Mouse (Mus musculus): ENCODE results near the gene Nbea. TPM values are rescaled to one million over a fixed set of nuclear protein-coding genes. Genes with fewer than 3 reads are reported as not detected.

The Nbea gene
- polyA plus RNA-seq, 1 experiment = 3.2 TPM

DNA sequence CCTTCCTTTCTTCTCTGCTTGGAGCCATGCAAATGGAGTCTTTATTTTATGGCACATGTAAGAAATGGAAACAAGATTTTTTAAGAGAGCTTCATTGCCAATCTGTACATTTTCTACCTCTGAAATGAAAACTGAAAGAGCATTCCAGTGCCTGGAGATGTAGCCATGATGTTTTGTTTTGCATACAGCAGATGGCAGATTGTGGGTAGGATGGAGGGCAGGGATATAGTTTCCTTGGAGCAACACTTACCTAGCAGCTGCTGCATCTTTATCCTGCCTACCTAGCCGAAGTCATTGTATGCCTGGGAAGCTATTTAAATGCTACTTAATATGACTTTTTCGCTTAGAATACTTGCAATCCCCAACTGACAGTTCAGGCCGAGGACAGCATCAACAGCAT, 518.8 kb downstream of the Nbea start:
- H3K4me3 ChIP-seq (ENCODE audit: insufficient read depth, poor library complexity, severe bottlenecking) = no peak overlapping the region
- no peak overlapping the region for H3ac ChIP-seq (ENCODE audit: control insufficient read depth, insufficient read length, low read depth)
- TF ChIP-seq MYOD1 (IDR thresholded peaks at IDR 0.05; ENCODE audit: control insufficient read depth, insufficient read length, low read depth) = no peak
- TF ChIP-seq MYOG (IDR thresholded peaks at IDR 0.05; ENCODE audit: control insufficient read depth, extremely low read depth, insufficient read length) = no peak
- no peak for TF ChIP-seq MAX (IDR thresholded peaks at IDR 0.05)
- TF ChIP-seq USF1 (IDR thresholded peaks at IDR 0.05; ENCODE audit: low read depth) = no peak
- TF ChIP-seq CTCF (IDR thresholded peaks at IDR 0.05; ENCODE audit: control insufficient read depth, insufficient read depth, insufficient read length) = no peak
- no peak for TF ChIP-seq FOSL1 (IDR thresholded peaks at IDR 0.05; ENCODE audit: insufficient read depth, low read length, poor library complexity, severe bottlenecking)
- TF ChIP-seq CEBPB (IDR thresholded peaks at IDR 0.05; ENCODE audit: low read depth) = no peak
- H3K36me3 ChIP-seq (ENCODE audit: control insufficient read depth, insufficient read depth) = no peaks in the 10 kb centered on the region
- no peaks in the 10 kb centered on the region for H3K79me2 ChIP-seq (ENCODE audit: control insufficient read depth, insufficient read depth)
- H3K79me3 ChIP-seq (ENCODE audit: low read depth) = no peaks in the 10 kb centered on the region
- H3K27me3 ChIP-seq (ENCODE audit: control insufficient read depth, insufficient read depth, insufficient read length) = no peaks in the 10 kb centered on the region

DNA sequence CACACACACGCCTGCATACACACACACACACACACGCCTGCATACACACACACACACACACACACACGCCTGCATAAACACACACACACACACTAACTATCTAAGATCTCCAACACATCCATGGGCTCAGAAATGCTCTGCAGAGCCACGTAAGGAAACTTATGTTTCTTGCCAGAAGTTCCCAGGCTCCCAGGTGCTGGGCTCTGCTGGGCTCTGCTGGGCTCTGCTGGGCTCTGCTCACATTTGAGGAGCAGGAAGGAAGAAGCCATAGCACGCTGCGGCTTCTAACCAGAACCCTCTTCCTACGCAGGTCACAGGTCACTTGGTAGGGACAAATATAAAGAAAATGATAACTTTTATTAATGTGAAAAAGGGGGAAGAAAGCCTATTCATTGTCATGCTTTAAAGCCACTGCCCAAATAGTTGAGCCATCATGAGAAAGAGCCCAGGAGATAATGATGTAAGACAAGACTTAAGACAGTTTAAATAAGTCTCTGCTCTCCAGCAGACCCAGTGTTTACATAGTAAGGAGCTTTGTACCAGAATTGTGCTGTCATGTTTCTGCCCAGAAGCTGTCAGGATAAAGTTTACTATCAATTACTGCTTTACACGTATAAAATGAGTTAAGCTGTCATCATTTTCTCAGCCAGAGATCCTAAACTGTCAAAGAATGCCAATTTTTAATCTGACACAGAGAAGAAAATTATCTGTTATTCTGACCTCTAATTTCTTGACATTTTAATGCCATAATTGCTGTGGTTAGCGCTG, 521.6 kb downstream of the Nbea start:
- Histone ChIP-seq H3K36me3 (ENCODE audit: control insufficient read depth, insufficient read depth) (no peaks in the 10 kb centered on the region), H3K4me3 (ENCODE audit: insufficient read depth, poor library complexity, severe bottlenecking) (no peak overlapping the region), H3K27me3 (ENCODE audit: control insufficient read depth, insufficient read depth, insufficient read length) (no peaks in the 10 kb centered on the region), H3K79me2 (ENCODE audit: control insufficient read depth, insufficient read depth) (no peaks in the 10 kb centered on the region), H3ac (ENCODE audit: control insufficient read depth, insufficient read length, low read depth) (no peak overlapping the region), H3K79me3 (ENCODE audit: low read depth) (no peaks in the 10 kb centered on the region)
- TF ChIP-seq FOSL1 (IDR thresholded peaks at IDR 0.05; ENCODE audit: insufficient read depth, low read length, poor library complexity, severe bottlenecking) (no peak), CTCF (IDR thresholded peaks at IDR 0.05; ENCODE audit: control insufficient read depth, insufficient read depth, insufficient read length) (no peak), MAX (IDR thresholded peaks at IDR 0.05) (no peak), USF1 (IDR thresholded peaks at IDR 0.05; ENCODE audit: low read depth) (no peak), MYOD1 (IDR thresholded peaks at IDR 0.05; ENCODE audit: control insufficient read depth, insufficient read length, low read depth) (no peak), CEBPB (IDR thresholded peaks at IDR 0.05; ENCODE audit: low read depth) (no peak), MYOG (IDR thresholded peaks at IDR 0.05; ENCODE audit: control insufficient read depth, extremely low read depth, insufficient read length) (no peak)

- no peak overlapping the region for H3K4me3 ChIP-seq (ENCODE audit: insufficient read depth, poor library complexity, severe bottlenecking)
- no peaks in the 10 kb centered on the region for H3K27me3 ChIP-seq (ENCODE audit: control insufficient read depth, insufficient read depth, insufficient read length)
- H3K79me3 ChIP-seq (ENCODE audit: low read depth) = no peaks in the 10 kb centered on the region
- TF ChIP-seq MYOD1 (IDR thresholded peaks at IDR 0.05; ENCODE audit: control insufficient read depth, insufficient read length, low read depth) = no peak
- no peak for TF ChIP-seq CTCF (IDR thresholded peaks at IDR 0.05; ENCODE audit: control insufficient read depth, insufficient read depth, insufficient read length)
- H3K79me2 ChIP-seq (ENCODE audit: control insufficient read depth, insufficient read depth) = no peaks in the 10 kb centered on the region
- no peak overlapping the region for H3ac ChIP-seq (ENCODE audit: control insufficient read depth, insufficient read length, low read depth)
- no peaks in the 10 kb centered on the region for H3K36me3 ChIP-seq (ENCODE audit: control insufficient read depth, insufficient read depth)
Measured at GRCm38 (mm10) chr3:55660261-55660838, 523.2 kb downstream of the Nbea start.

GRCm38 (mm10) chr3:55659558-55660215, 523.8 kb downstream of the Nbea start:
- Histone ChIP-seq H3K79me2 (ENCODE audit: control insufficient read depth, insufficient read depth) (no peaks in the 10 kb centered on the region), H3ac (ENCODE audit: control insufficient read depth, insufficient read length, low read depth) (no peak overlapping the region), H3K4me3 (ENCODE audit: insufficient read depth, poor library complexity, severe bottlenecking) (no peak overlapping the region), H3K79me3 (ENCODE audit: low read depth) (no peaks in the 10 kb centered on the region), H3K36me3 (ENCODE audit: control insufficient read depth, insufficient read depth) (no peaks in the 10 kb centered on the region), H3K27me3 (ENCODE audit: control insufficient read depth, insufficient read depth, insufficient read length) (no peaks in the 10 kb centered on the region)
- TF ChIP-seq CTCF (IDR thresholded peaks at IDR 0.05; ENCODE audit: control insufficient read depth, insufficient read depth, insufficient read length) (no peak), CEBPB (IDR thresholded peaks at IDR 0.05; ENCODE audit: low read depth) (no peak), FOSL1 (IDR thresholded peaks at IDR 0.05; ENCODE audit: insufficient read depth, low read length, poor library complexity, severe bottlenecking) (no peak), MYOG (IDR thresholded peaks at IDR 0.05; ENCODE audit: control insufficient read depth, extremely low read depth, insufficient read length) (no peak), MAX (IDR thresholded peaks at IDR 0.05) (no peak), USF1 (IDR thresholded peaks at IDR 0.05; ENCODE audit: low read depth) (no peak), MYOD1 (IDR thresholded peaks at IDR 0.05; ENCODE audit: control insufficient read depth, insufficient read length, low read depth) (no peak)

GRCm38 (mm10) chr3:55652321-55652720, 531.2 kb downstream of the Nbea start:
- TF ChIP-seq MAX (IDR thresholded peaks at IDR 0.05) = no peak
- TF ChIP-seq MYOD1 (IDR thresholded peaks at IDR 0.05; ENCODE audit: control insufficient read depth, insufficient read length, low read depth) = no peak
- TF ChIP-seq MYOG (IDR thresholded peaks at IDR 0.05; ENCODE audit: control insufficient read depth, extremely low read depth, insufficient read length) = no peak
- no peak for TF ChIP-seq CTCF (IDR thresholded peaks at IDR 0.05; ENCODE audit: control insufficient read depth, insufficient read depth, insufficient read length)

More at GRCm38 (mm10) chr3:55652321-55652720, 531.2 kb downstream of the Nbea start:
- no peaks in the 10 kb centered on the region for H3K79me3 ChIP-seq (ENCODE audit: low read depth)
- H3K27me3 ChIP-seq (ENCODE audit: control insufficient read depth, insufficient read depth, insufficient read length) = no peaks in the 10 kb centered on the region
- no peaks in the 10 kb centered on the region for H3K36me3 ChIP-seq (ENCODE audit: control insufficient read depth, insufficient read depth)
- H3K4me3 ChIP-seq (ENCODE audit: insufficient read depth, poor library complexity, severe bottlenecking) = no peak overlapping the region
- no peaks in the 10 kb centered on the region for H3K79me2 ChIP-seq (ENCODE audit: control insufficient read depth, insufficient read depth)
- no peak overlapping the region for H3ac ChIP-seq (ENCODE audit: control insufficient read depth, insufficient read length, low read depth)
